Mouse (Mus musculus) regulatory T cell (primary cell): Measurements from ENCODE around the gene Uvrag.

Experiments
- in situ Hi-C: fragments of 300-600 bp; cut with MboI, MseI; formaldehyde crosslinking; loops from one replicate; pipeline ENCODE4 v1.15.1; 2025; ENCODE audit warnings: high pct_unique_total_duplicates

The Uvrag gene

GRCm38 (mm10) chr7:98893144-98893543 lies 247.8 kb downstream of the Uvrag start:
- in situ Hi-C loops = no loop called here

- in situ Hi-C loops = no loop called here
These were observed 251.7 kb downstream of the Uvrag start for GRCm38 (mm10) chr7:98889211-98889610.

GRCm38 (mm10) chr7:98888810-98889209 lies 252.1 kb downstream of the Uvrag start:
- in situ Hi-C loops = no loop called here

GRCm38 (mm10) chr7:98887811-98888261 lies 253.1 kb downstream of the Uvrag start:
- in situ Hi-C loops = no loop called here

GRCm38 (mm10) chr7:98881887-98882286 lies 259.1 kb downstream of the Uvrag start:
- in situ Hi-C loops = no loop called here

GRCm38 (mm10) chr7:98879176-98879575 lies 261.8 kb downstream of the Uvrag start:
- in situ Hi-C loops = no loop called here

- in situ Hi-C loops = no loop called here
These were observed 264.8 kb downstream of the Uvrag start for GRCm38 (mm10) chr7:98876119-98876518.

- in situ Hi-C loops = no loop called here
These were observed 265.5 kb downstream of the Uvrag start for GRCm38 (mm10) chr7:98875390-98875990.

- in situ Hi-C loops = no loop called here
These were observed 266.5 kb downstream of the Uvrag start for GRCm38 (mm10) chr7:98874411-98874951.

- in situ Hi-C loops = no loop called here
These were observed 267.6 kb downstream of the Uvrag start for GRCm38 (mm10) chr7:98873316-98873715.

- in situ Hi-C loops = no loop called here
These were observed 269.1 kb downstream of the Uvrag start for GRCm38 (mm10) chr7:98871882-98872281.

GRCm38 (mm10) chr7:98870791-98871190 lies 270.1 kb downstream of the Uvrag start:
- in situ Hi-C loops = no loop called here

- in situ Hi-C loops = no loop called here
These were observed 271.9 kb downstream of the Uvrag start for GRCm38 (mm10) chr7:98869070-98869469.

- in situ Hi-C loops = no loop called here
These were observed 273.2 kb downstream of the Uvrag start for GRCm38 (mm10) chr7:98867794-98868150.

GRCm38 (mm10) chr7:98867053-98867793 lies 273.7 kb downstream of the Uvrag start:
- in situ Hi-C loops = no loop called here

- in situ Hi-C loops = no loop called here
These were observed 276.8 kb downstream of the Uvrag start for GRCm38 (mm10) chr7:98863969-98864718.

- in situ Hi-C loops = no loop called here
These were observed 277.9 kb downstream of the Uvrag start for GRCm38 (mm10) chr7:98862994-98863393.

- in situ Hi-C loops = no loop called here
These were observed 279.9 kb downstream of the Uvrag start for GRCm38 (mm10) chr7:98861002-98861401.

- in situ Hi-C loops = no loop called here
These were observed 283.8 kb downstream of the Uvrag start for GRCm38 (mm10) chr7:98857094-98857493.

- in situ Hi-C loops = no loop called here
These were observed 284.8 kb downstream of the Uvrag start for GRCm38 (mm10) chr7:98856128-98856527.

- in situ Hi-C loops = no loop called here
These were observed 285.6 kb downstream of the Uvrag start for GRCm38 (mm10) chr7:98855388-98855787.

- in situ Hi-C loops = no loop called here
These were observed 287.1 kb downstream of the Uvrag start for GRCm38 (mm10) chr7:98853806-98854205.
